Mouse (Mus musculus) ES-Bruce4 (cell line): ENCODE data around the gene Tnfrsf21.

ENCODE experiments used
- CTCF ChIP-seq: IDR thresholded peaks from one replicate; pipeline ENCODE4 v1.8.1; 2011; ENCODE audit warnings: low read depth, low read length
- EP300 ChIP-seq: IDR thresholded peaks from 2 replicates; pipeline ENCODE4 v1.6.1; 2011; ENCODE audit warnings: low read depth, low read length; ENCODE audit not compliant: insufficient read depth
- POLR2A ChIP-seq: IDR thresholded peaks from one replicate; pipeline ENCODE4 v1.8.1; 2011; ENCODE audit warnings: low read length; ENCODE audit not compliant: insufficient read depth

- no peak for TF ChIP-seq CTCF
- TF ChIP-seq POLR2A = no peak
- TF ChIP-seq EP300 = no peak
These were observed 93.1 kb downstream of the Tnfrsf21 start for GRCm38 (mm10) chr17:43109501-43109900.
